Mouse (Mus musculus) ES-E14 (cell line): Measurements from ENCODE around the gene Slc3a1.

Source experiments
- HCFC1 ChIP-seq: IDR thresholded peaks from 2 replicates; pipeline ENCODE4 v1.6.1; 2012; ENCODE audit warnings: low read length, inconsistent platforms, borderline replicate concordance; ENCODE audit not compliant: insufficient read depth
- MAFK ChIP-seq: IDR thresholded peaks from 2 replicates; pipeline ENCODE4 v1.6.1; 2014; ENCODE audit warnings: mild to moderate bottlenecking, low read depth, low read length, inconsistent platforms; ENCODE audit not compliant: insufficient read depth
- ZC3H11A ChIP-seq: IDR thresholded peaks from 2 replicates; pipeline ENCODE4 v1.6.1; 2012; ENCODE audit warnings: low read depth, mild to moderate bottlenecking, inconsistent platforms, low read length, borderline replicate concordance

GRCm38 (mm10) chr17:85074083-85074482, 45.9 kb downstream of the Slc3a1 start:
- no peak for TF ChIP-seq HCFC1
- no peak for TF ChIP-seq ZC3H11A
- no peak for TF ChIP-seq MAFK
